7 mouse cellular contexts compared by ENCODE assay signal in the genomic region with DNA sequence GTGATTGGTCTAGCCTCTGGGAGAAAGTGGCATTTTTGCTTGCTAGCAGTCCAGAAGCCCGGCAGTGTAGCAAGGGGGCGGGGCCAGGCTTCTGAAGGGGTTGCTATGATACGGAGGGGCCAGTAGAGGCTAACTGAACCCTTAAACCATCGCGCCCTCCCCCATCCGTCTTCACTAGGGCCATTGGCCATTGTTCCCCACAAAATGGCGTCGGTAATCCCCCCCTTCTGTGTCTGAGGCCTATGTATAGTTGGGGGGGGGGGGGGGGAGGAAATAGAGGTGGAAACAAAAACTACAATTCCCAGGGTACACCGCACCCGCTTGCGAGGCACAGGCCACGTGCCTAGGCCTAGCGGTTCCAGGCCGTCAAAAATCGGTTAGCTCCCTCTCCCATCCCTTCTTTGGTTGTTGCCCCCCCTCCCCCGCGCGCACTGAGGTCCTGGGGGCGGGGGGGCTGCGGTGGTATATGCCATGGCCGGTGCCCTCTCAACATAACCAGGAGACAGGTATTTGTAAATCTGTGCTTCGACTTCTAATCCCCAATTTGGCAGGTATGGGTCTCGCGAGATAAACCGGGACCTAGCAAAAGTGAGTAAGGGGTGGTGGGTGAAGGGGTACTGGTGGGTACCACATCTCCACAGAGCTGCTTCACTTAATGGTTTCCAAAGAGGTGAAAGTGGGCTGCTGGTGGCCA. TPM values are rescaled to one million over a fixed set of nuclear protein-coding genes. Genes with fewer than 3 reads are reported as not detected.
A peak's percentile ranks its signal among the peaks of the same experiment; 100 is the strongest.
DNase-seq lines count a peak whose midpoint lies in the region; ATAC-seq and TF ChIP-seq lines count a peak whose summit lies in the region.

No protein-coding gene starts in this region.

- peak overlapping the region; percentile 51 for H3K4me2 ChIP-seq in embryonic facial prominence, embryonic 12.5 days (replicated peaks)
- peak overlapping the region; percentile 59 for H3K4me2 ChIP-seq in kidney, embryonic 16.5 days (replicated peaks; ENCODE audit: low read depth, low read length)
- H3K4me2 ChIP-seq in limb, embryonic 14.5 days (replicated peaks; ENCODE audit: low read depth, low read length, severe bottlenecking): peak overlapping the region; percentile 58
- peak overlapping the region; percentile 58 for H3K4me2 ChIP-seq in neural tube, embryonic 12.5 days (replicated peaks)

- no peak for TF ChIP-seq POLR2A in limb, embryonic 14.5 days (IDR thresholded peaks at IDR 0.05; ENCODE audit: borderline replicate concordance, extremely low read depth, insufficient read depth, insufficient read length)

- peak overlapping the region; percentile 43 for H3K4me3 ChIP-seq in embryonic facial prominence, embryonic 12.5 days
- peak overlapping the region; percentile 59 for H3K4me3 ChIP-seq in heart, embryonic 10.5 days
- H3K4me3 ChIP-seq in kidney, embryonic 16.5 days (ENCODE audit: low read length): peak overlapping the region; percentile 57
- H3K4me3 ChIP-seq in limb, embryonic 14.5 days (replicated peaks; ENCODE audit: low read length): peak overlapping the region; percentile 46
- peak overlapping the region; percentile 42 for H3K4me3 ChIP-seq in neural tube, embryonic 12.5 days

- no peaks in the 10 kb centered on the region for H3K27me3 ChIP-seq in embryonic facial prominence, embryonic 12.5 days
- peaks cover 5% of the 10 kb centered on the region; the same call in 1 of the 2 replicates for H3K27me3 ChIP-seq in heart, embryonic 10.5 days (ENCODE audit: insufficient read depth, poor library complexity, severe bottlenecking)
- H3K27me3 ChIP-seq in kidney, embryonic 16.5 days (ENCODE audit: insufficient read depth, low read length): no peaks in the 10 kb centered on the region
- no peaks in the 10 kb centered on the region for H3K27me3 ChIP-seq in limb, embryonic 14.5 days (ENCODE audit: control insufficient read depth, insufficient read depth, low read length)
- no peaks in the 10 kb centered on the region for H3K27me3 ChIP-seq in neural tube, embryonic 12.5 days (replicated peaks)

- H3K36me3 ChIP-seq in embryonic facial prominence, embryonic 12.5 days: no peaks in the 10 kb centered on the region
- H3K36me3 ChIP-seq in heart, embryonic 10.5 days: no peaks in the 10 kb centered on the region
- no peaks in the 10 kb centered on the region for H3K36me3 ChIP-seq in kidney, embryonic 16.5 days (ENCODE audit: insufficient read depth, low read length)
- no peaks in the 10 kb centered on the region for H3K36me3 ChIP-seq in limb, embryonic 14.5 days (ENCODE audit: control insufficient read depth, insufficient read depth, low read length)
- no peaks in the 10 kb centered on the region for H3K36me3 ChIP-seq in neural tube, embryonic 12.5 days

- H3K9ac ChIP-seq in embryonic facial prominence, embryonic 12.5 days: peak overlapping the region; percentile 42; the same call in 1 of the 2 replicates
- H3K9ac ChIP-seq in kidney, embryonic 16.5 days (replicated peaks; ENCODE audit: low read length): peak overlapping the region; percentile 61
- H3K9ac ChIP-seq in limb, embryonic 14.5 days (ENCODE audit: low read depth, low read length, severe bottlenecking): peak overlapping the region; percentile 49
- peak overlapping the region; percentile 40; the same call in 1 of the 2 replicates for H3K9ac ChIP-seq in neural tube, embryonic 12.5 days

- 17% methylated on average over 23 of the region's 25 CpGs for WGBS in embryonic facial prominence, embryonic 12.5 days
- WGBS in heart, embryonic 10.5 days: 23% methylated on average over 24 of the region's 25 CpGs
- WGBS in kidney, embryonic 16.5 days: 24% methylated on average over 21 of the region's 25 CpGs
- 21% methylated on average over 13 of the region's 25 CpGs for WGBS in limb, embryonic 14.5 days
- 11% methylated on average over 25 of the region's 25 CpGs for WGBS in neural tube, embryonic 12.5 days

- H3K27ac ChIP-seq in embryonic facial prominence, embryonic 12.5 days: peak overlapping the region; percentile 88
- H3K27ac ChIP-seq in heart, embryonic 10.5 days: peak overlapping the region; percentile 81
- H3K27ac ChIP-seq in kidney, embryonic 16.5 days (ENCODE audit: low read length): peak overlapping the region; percentile 53; the same call in 1 of the 2 replicates
- H3K27ac ChIP-seq in limb, embryonic 14.5 days (replicated peaks; ENCODE audit: low read depth, low read length): peak overlapping the region; percentile 86
- peak overlapping the region; percentile 37; the same call in 1 of the 2 replicates for H3K27ac ChIP-seq in neural tube, embryonic 12.5 days

- no peaks in the 10 kb centered on the region for H3K9me3 ChIP-seq in embryonic facial prominence, embryonic 12.5 days
- no peaks in the 10 kb centered on the region for H3K9me3 ChIP-seq in heart, embryonic 10.5 days
- no peaks in the 10 kb centered on the region for H3K9me3 ChIP-seq in kidney, embryonic 16.5 days (ENCODE audit: low read length)
- no peaks in the 10 kb centered on the region for H3K9me3 ChIP-seq in limb, embryonic 14.5 days (ENCODE audit: control insufficient read depth, low read length)
- H3K9me3 ChIP-seq in neural tube, embryonic 12.5 days: no peaks in the 10 kb centered on the region

- peak; percentile 72 for DNase-seq in brain, embryonic 18.5 days (ENCODE audit: low read depth, low spot score)
- peak; percentile 83 for DNase-seq in heart, embryonic 10.5 days (ENCODE audit: low spot score)
- peak; percentile 67 for DNase-seq in limb, embryonic 14.5 days (ENCODE audit: low spot score)
- DNase-seq in thymus, postnatal 14 days: peak; percentile 27

- H3K4me1 ChIP-seq in embryonic facial prominence, embryonic 12.5 days: no peaks in the 10 kb centered on the region
- H3K4me1 ChIP-seq in heart, embryonic 10.5 days: no peaks in the 10 kb centered on the region
- peaks cover 5% of the 10 kb centered on the region; the same call in 1 of the 2 replicates for H3K4me1 ChIP-seq in kidney, embryonic 16.5 days (ENCODE audit: insufficient read depth, low read length)
- no peaks in the 10 kb centered on the region for H3K4me1 ChIP-seq in limb, embryonic 14.5 days (ENCODE audit: control insufficient read depth, insufficient read depth, low read length)
- no peaks in the 10 kb centered on the region for H3K4me1 ChIP-seq in neural tube, embryonic 12.5 days

- peak; percentile 78 for ATAC-seq in embryonic facial prominence, embryonic 12.5 days (ENCODE audit: insufficient number of reproducible peaks, insufficient read depth, low FRiP score, low TSS enrichment)
- peak; percentile 85 for ATAC-seq in kidney, embryonic 16.5 days (ENCODE audit: low FRiP score, low TSS enrichment)
- ATAC-seq in limb, embryonic 14.5 days (ENCODE audit: low FRiP score, low read depth): peak; percentile 82
- ATAC-seq in neural tube, embryonic 12.5 days (ENCODE audit: low FRiP score, low read depth): peak; percentile 80

RNA-seq across cellular contexts. Expression of gene Wnk3, which starts 29.3 kb away (rescaled TPM):
- 7.0 and 8.2 TPM in 2 replicates for polyA plus RNA-seq in embryonic facial prominence, embryonic 12.5 days (2016; fragmentation: Nextera tagmentation; extraction: Ambion mirVana)
- polyA plus RNA-seq in heart, embryonic 10.5 days (2016; fragmentation: Nextera tagmentation; extraction: Ambion mirVana): 2.2 and 3.4 TPM in 2 replicates
- 2.2 and 2.5 TPM in 2 replicates for polyA plus RNA-seq in kidney, embryonic 16.5 days (2015; fragmentation: Nextera tagmentation; extraction: Ambion mirVana)
- polyA plus RNA-seq in limb, embryonic 14.5 days (2012; rRNA removed): 3.2 and 3.3 TPM in 2 replicates
- 2.6 and 3.8 TPM in 2 replicates for polyA plus RNA-seq in limb, embryonic 14.5 days (2014; fragmentation: Nextera tagmentation; extraction: Ambion mirVana)
- polyA plus RNA-seq in neural tube, embryonic 12.5 days (2016; fragmentation: Nextera tagmentation; extraction: Ambion mirVana): 10.6 and 13.2 TPM in 2 replicates

Comparison
In these comparisons a context has a peak if more than half of its experiments do, and no peak if none do; other contexts are left out.
1. Peak in every context shown above with its lines: DNase-seq, ATAC-seq, H3K4me3 ChIP-seq and H3K27ac ChIP-seq.
2. DNase-seq: peak in every context shown above with its lines; median percentile 83 in heart, embryonic 10.5 days; 72 in brain, embryonic 18.5 days; 67 in limb, embryonic 14.5 days; 27 in thymus, postnatal 14 days.
3. H3K27ac ChIP-seq: peak in every context shown above with its lines; median percentile 88 in embryonic facial prominence, embryonic 12.5 days; 86 in limb, embryonic 14.5 days; 81 in heart, embryonic 10.5 days; 53 in kidney, embryonic 16.5 days; 37 in neural tube, embryonic 12.5 days.